Mouse (Mus musculus): Measurements from ENCODE around the gene Tmem221. TPM values are rescaled to one million over a fixed set of nuclear protein-coding genes. Genes with fewer than 3 reads are reported as not detected.
"Not testable (repeated sequence)": the region's sequence is repeated elsewhere in the genome, so short reads cannot be mapped to it uniquely, and the experiment has no call there.

Tmem221 gene
- polyA plus RNA-seq, 1 experiment from 2014 or later = 10.6 TPM

DNA sequence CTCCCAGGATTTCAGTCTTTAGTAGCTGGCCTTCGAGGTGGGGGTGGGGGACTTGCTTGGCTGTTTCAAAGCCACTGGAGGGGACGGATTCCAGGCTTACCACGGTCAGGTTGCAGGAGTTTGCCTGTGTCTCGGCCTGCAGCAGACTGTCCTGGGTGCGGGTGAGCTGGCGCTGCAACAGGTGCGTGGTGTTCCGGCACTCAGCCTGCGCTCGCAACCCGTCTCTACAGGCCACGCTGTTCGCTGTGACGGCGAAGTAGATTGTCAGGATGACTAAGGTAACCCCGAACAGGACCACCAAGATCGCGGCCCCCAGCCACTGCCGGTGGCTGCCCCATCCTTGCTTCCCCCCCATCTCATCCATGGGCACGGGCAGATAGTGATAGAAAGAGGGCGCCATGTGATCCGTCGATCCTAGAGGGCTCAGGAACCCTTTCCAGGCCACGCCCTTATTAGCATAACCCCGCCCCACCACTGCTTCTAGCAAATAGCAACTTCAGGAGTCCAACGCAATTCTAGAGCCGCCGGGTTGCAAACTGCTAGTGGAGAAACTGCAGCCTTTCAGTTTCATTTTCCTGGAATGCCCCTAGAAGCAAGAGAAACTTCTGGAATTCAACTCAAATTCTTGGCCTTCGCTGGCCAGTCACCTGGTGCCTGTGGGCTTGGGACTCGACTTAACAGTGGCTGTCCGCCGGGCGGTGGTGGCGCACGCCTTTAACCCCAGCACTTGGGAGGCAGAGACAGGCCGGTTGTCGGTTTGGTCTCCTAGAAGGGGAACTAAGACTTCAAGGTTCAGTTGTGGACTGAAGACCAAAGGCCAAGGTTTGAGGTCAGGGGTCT, 21.4 kb downstream of the Tmem221 start, which contains the start of gene Bst2:
TSS of gene Bst2 (minus strand) at position 429 of the 840 bp plus-strand sequence.
- peak within 1 kb of the TSS; percentile 65 for H3K4me2 ChIP-seq
- peaks cover 37% of the 10 kb centered on the region for H3K4me1 ChIP-seq
- peak within 1 kb of the TSS; percentile 55 for H3K4me3 ChIP-seq (replicated peaks)
- H3K36me3 ChIP-seq = no peaks in the 10 kb centered on the region
- peak within 1 kb of the TSS; percentile 59 for H3K9ac ChIP-seq
- peak within 1 kb of the TSS; percentile 86 for H3K27ac ChIP-seq
- peak; percentile 85 for ATAC-seq (replicated peaks; ENCODE audit: low FRiP score)
- peaks cover 7% of the 10 kb centered on the region; the same call in 1 of the 2 replicates for H3K27me3 ChIP-seq
- 2% methylated on average over 37 of the region's 37 CpGs for WGBS
- H3K9me3 ChIP-seq (replicated peaks) = no peaks in the 10 kb centered on the region

DNA sequence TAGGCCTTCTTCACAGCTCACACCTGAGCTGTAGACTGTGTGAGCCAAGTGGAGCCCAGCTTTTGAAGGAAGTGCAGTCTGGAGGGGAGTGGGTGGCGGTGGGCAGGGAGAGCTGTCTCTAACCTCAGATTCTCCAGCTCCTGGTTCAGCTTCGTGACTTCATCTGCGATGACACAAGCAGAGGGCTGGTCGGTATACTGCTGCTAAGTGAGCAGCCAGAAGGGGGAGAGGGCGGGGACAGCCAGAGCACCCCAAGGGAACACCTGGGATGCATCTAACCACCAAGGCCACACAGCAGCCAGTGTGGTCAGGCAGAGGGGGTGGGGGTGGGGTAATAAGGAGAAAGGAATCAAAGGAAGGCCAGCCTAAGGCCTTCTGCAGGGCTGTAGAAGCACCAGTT, 23.0 kb downstream of the Tmem221 start:
- 0 out of 2 replicates have a peak overlapping the region, but pooled peaks have one; percentile 55 for H3K4me3 ChIP-seq (replicated peaks)
- no peaks in the 10 kb centered on the region for H3K36me3 ChIP-seq
- peaks cover 7% of the 10 kb centered on the region; the same call in 1 of the 2 replicates for H3K27me3 ChIP-seq
- H3K4me1 ChIP-seq = peaks cover 39% of the 10 kb centered on the region
- H3K9me3 ChIP-seq (replicated peaks) = no peaks in the 10 kb centered on the region
- H3K4me2 ChIP-seq = peak overlapping the region; percentile 65
- H3K9ac ChIP-seq = no peak overlapping the region
- no peak overlapping the region for H3K27ac ChIP-seq
- WGBS = 64% methylated on average over 5 of the region's 5 CpGs
- no peak for ATAC-seq (replicated peaks; ENCODE audit: low FRiP score)

- WGBS = 40% methylated on average over 3 of the region's 3 CpGs
- ATAC-seq (replicated peaks; ENCODE audit: low FRiP score) = no peak
- H3K27me3 ChIP-seq = peaks cover 7% of the 10 kb centered on the region; the same call in 1 of the 2 replicates
Measured at GRCm38 (mm10) chr8:71534263-71534810, 24.3 kb downstream of the Tmem221 start.

DNA sequence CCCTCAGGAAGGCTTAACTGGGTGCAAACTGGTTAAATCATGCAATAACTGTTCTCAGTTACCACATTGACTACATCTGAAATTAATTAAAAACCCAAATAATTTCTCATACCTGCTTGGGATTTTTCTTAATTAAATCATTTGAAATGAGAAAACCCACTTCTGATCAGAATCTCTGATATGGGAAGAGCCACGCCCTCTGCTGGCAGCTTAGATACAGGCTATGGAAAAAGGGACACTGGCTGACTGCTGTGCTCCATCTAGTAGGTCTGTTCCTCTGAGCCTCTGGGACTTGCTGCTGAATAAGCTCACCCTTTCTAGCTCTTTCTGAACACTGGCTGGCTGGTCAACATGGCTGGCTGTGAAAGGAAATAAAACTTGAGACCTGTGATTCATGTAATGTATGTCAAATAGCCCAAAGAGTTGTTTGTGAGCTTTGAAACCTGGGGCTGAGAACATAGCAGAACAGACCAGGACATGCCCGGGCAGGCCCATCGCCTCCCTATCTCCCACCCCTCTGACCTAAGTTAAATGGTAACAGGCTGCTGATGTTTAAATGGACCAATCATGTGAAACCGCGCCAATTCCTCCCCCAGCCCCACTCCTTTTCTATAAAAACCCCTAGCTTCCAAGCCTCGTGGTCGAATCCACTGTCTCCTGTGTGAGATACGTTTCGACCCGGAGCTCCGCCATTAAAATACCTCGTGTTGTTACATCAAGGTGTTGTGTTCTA, 27.8 kb downstream of the Tmem221 start:
- Histone ChIP-seq H3K27me3 (peaks cover 13% of the 10 kb centered on the region), H3K4me1 (peaks cover 45% of the 10 kb centered on the region), H3K27ac (0 out of 2 replicates have a peak overlapping the region, but pooled peaks have one; percentile 48)
- 54% methylated on average over 6 of the region's 12 CpGs for WGBS
- H3K4me3 ChIP-seq (replicated peaks); H3K9ac ChIP-seq; H3K36me3 ChIP-seq; H3K9me3 ChIP-seq (replicated peaks); ATAC-seq (replicated peaks; ENCODE audit: low FRiP score); H3K4me2 ChIP-seq: not testable (repeated sequence)

More at GRCm38 (mm10) chr8:71534263-71534810, 24.3 kb downstream of the Tmem221 start:
- H3K36me3 ChIP-seq = no peaks in the 10 kb centered on the region
- H3K9me3 ChIP-seq (replicated peaks) = no peaks in the 10 kb centered on the region
- no peak overlapping the region for H3K4me3 ChIP-seq (replicated peaks)
- no peak overlapping the region for H3K4me2 ChIP-seq
- H3K4me1 ChIP-seq = peaks cover 44% of the 10 kb centered on the region
- peak overlapping the region; percentile 77; the same call in 1 of the 2 replicates for H3K27ac ChIP-seq
- H3K9ac ChIP-seq = no peak overlapping the region

GRCm38 (mm10) chr8:71528362-71529073, 30.2 kb downstream of the Tmem221 start:
- 79% methylated on average over 11 of the region's 11 CpGs for WGBS
- H3K4me3 ChIP-seq (replicated peaks) = no peak overlapping the region
- H3K36me3 ChIP-seq = no peaks in the 10 kb centered on the region
- ATAC-seq (replicated peaks; ENCODE audit: low FRiP score) = no peak
- H3K9me3 ChIP-seq (replicated peaks) = no peaks in the 10 kb centered on the region
- H3K9ac ChIP-seq = no peak overlapping the region
- H3K4me2 ChIP-seq = no peak overlapping the region
- H3K27me3 ChIP-seq = peaks cover 32% of the 10 kb centered on the region
- H3K4me1 ChIP-seq = peaks cover 47% of the 10 kb centered on the region
- peak overlapping the region; percentile 84 for H3K27ac ChIP-seq

GRCm38 (mm10) chr8:71527162-71527870, 31.4 kb downstream of the Tmem221 start:
- WGBS = 45% methylated on average over 3 of the region's 3 CpGs
- peak overlapping the region; percentile 84 for H3K27ac ChIP-seq
- ATAC-seq (replicated peaks; ENCODE audit: low FRiP score) = no peak
- no peak overlapping the region for H3K4me3 ChIP-seq (replicated peaks)
- H3K27me3 ChIP-seq = peaks cover 34% of the 10 kb centered on the region
- no peak overlapping the region for H3K9ac ChIP-seq
- H3K36me3 ChIP-seq = no peaks in the 10 kb centered on the region
- peaks cover 40% of the 10 kb centered on the region for H3K4me1 ChIP-seq
- H3K4me2 ChIP-seq = no peak overlapping the region
- no peaks in the 10 kb centered on the region for H3K9me3 ChIP-seq (replicated peaks)

GRCm38 (mm10) chr8:71526272-71526671, 32.4 kb downstream of the Tmem221 start:
- no peak for ATAC-seq (replicated peaks; ENCODE audit: low FRiP score)

GRCm38 (mm10) chr8:71525226-71526050, 33.2 kb downstream of the Tmem221 start, which contains the start of gene Ccdc194:
TSS of gene Ccdc194 (minus strand) at chr8:71525711.
- peak within 1 kb of the TSS; percentile 22 for H3K4me3 ChIP-seq (replicated peaks)
- peaks cover 47% of the 10 kb centered on the region for H3K4me1 ChIP-seq
- H3K9ac ChIP-seq = peak within 1 kb of the TSS; percentile 15; the same call in 1 of the 2 replicates
- no peaks in the 10 kb centered on the region for H3K36me3 ChIP-seq
- H3K27me3 ChIP-seq = peaks cover 37% of the 10 kb centered on the region
- peak within 1 kb of the TSS; percentile 49 for H3K4me2 ChIP-seq
- WGBS = 10% methylated on average over 46 of the region's 46 CpGs
- H3K27ac ChIP-seq = peak within 1 kb of the TSS; percentile 84
- H3K9me3 ChIP-seq (replicated peaks) = no peaks in the 10 kb centered on the region
- no peak for ATAC-seq (replicated peaks; ENCODE audit: low FRiP score)

More at GRCm38 (mm10) chr8:71526272-71526671, 32.4 kb downstream of the Tmem221 start:
- peak overlapping the region; percentile 84 for H3K27ac ChIP-seq
- no peaks in the 10 kb centered on the region for H3K36me3 ChIP-seq
- no peaks in the 10 kb centered on the region for H3K9me3 ChIP-seq (replicated peaks)
- H3K4me1 ChIP-seq = peaks cover 46% of the 10 kb centered on the region
- no peak overlapping the region for H3K9ac ChIP-seq
- peaks cover 34% of the 10 kb centered on the region for H3K27me3 ChIP-seq
- 25% methylated on average over 6 of the region's 6 CpGs for WGBS
- H3K4me3 ChIP-seq (replicated peaks) = no peak overlapping the region
- H3K4me2 ChIP-seq = no peak overlapping the region

- H3K4me2 ChIP-seq = peak overlapping the region; percentile 37
- H3K27ac ChIP-seq = no peak overlapping the region
- H3K36me3 ChIP-seq = no peaks in the 10 kb centered on the region
- H3K4me1 ChIP-seq = peaks cover 40% of the 10 kb centered on the region
- no peak overlapping the region for H3K9ac ChIP-seq
- 5% methylated on average over 17 of the region's 17 CpGs for WGBS
- peak overlapping the region; percentile 14; the same call in 1 of the 2 replicates for H3K4me3 ChIP-seq (replicated peaks)
- peak; percentile 90 for ATAC-seq (replicated peaks; ENCODE audit: low FRiP score)
- H3K27me3 ChIP-seq = peaks cover 35% of the 10 kb centered on the region
- H3K9me3 ChIP-seq (replicated peaks) = no peaks in the 10 kb centered on the region
Measured at GRCm38 (mm10) chr8:71521634-71522033, 37.0 kb downstream of the Tmem221 start.
